Mouse (Mus musculus): ENCODE measurements around the gene Alkbh4. TPM values are rescaled to one million over a fixed set of nuclear protein-coding genes. Genes with fewer than 3 reads are reported as not detected.

Gene Alkbh4
- polyA plus RNA-seq (2011; ENCODE audit: insufficient read length, low read depth, missing spikeins): 8.1 and 8.8 TPM in 2 replicates

GRCm38 (mm10) chr5:136135571-136136291, at the start of gene Alkbh4, which contains the start of gene Lrwd1:
Alkbh4 (plus strand) TSS chr5:136136146.
Lrwd1 (minus strand) TSS chr5:136136074.
- TF ChIP-seq POLR2A (IDR thresholded peaks at IDR 0.05; ENCODE audit: low read depth, low read length): peak; percentile 77
- TF ChIP-seq CTCF (IDR thresholded peaks at IDR 0.05; ENCODE audit: borderline replicate concordance, insufficient read depth, low read length): peak; percentile 42; the same call in 1 of the 2 replicates
- Histone ChIP-seq H3K4me3 (ENCODE audit: insufficient read depth, low read length) (peak within 1 kb of the TSS; percentile 88), H3K4me1 (ENCODE audit: control insufficient read depth, insufficient read depth, low read length) (0 out of 2 replicates have a peak, but pooled peaks cover 2% of the 10 kb centered on the region), H3K27ac (ENCODE audit: insufficient read depth, low read length) (peak within 1 kb of the TSS; percentile 45; the same call in 1 of the 2 replicates)

GRCm38 (mm10) chr5:136086290-136086689, 49.7 kb upstream of the Alkbh4 start:
- H3K4me3 ChIP-seq (ENCODE audit: insufficient read depth, low read length): no peak overlapping the region
- H3K27ac ChIP-seq (ENCODE audit: insufficient read depth, low read length): no peak overlapping the region
- 0 out of 2 replicates have a peak, but pooled peaks cover 6% of the 10 kb centered on the region for H3K4me1 ChIP-seq (ENCODE audit: control insufficient read depth, insufficient read depth, low read length)
- TF ChIP-seq POLR2A (IDR thresholded peaks at IDR 0.05; ENCODE audit: low read depth, low read length): no peak
- TF ChIP-seq CTCF (IDR thresholded peaks at IDR 0.05; ENCODE audit: borderline replicate concordance, insufficient read depth, low read length): no peak

GRCm38 (mm10) chr5:136088821-136089575, 46.9 kb upstream of the Alkbh4 start:
- 0 out of 2 replicates have a peak, but pooled peaks cover 7% of the 10 kb centered on the region for H3K4me1 ChIP-seq (ENCODE audit: control insufficient read depth, insufficient read depth, low read length)
- H3K4me3 ChIP-seq (ENCODE audit: insufficient read depth, low read length): no peak overlapping the region
- peak; percentile 34; the same call in 1 of the 2 replicates for TF ChIP-seq CTCF (IDR thresholded peaks at IDR 0.05; ENCODE audit: borderline replicate concordance, insufficient read depth, low read length)
- TF ChIP-seq POLR2A (IDR thresholded peaks at IDR 0.05; ENCODE audit: low read depth, low read length): no peak
- H3K27ac ChIP-seq (ENCODE audit: insufficient read depth, low read length): no peak overlapping the region

GRCm38 (mm10) chr5:136091927-136092326, 44.0 kb upstream of the Alkbh4 start:
- TF ChIP-seq CTCF (IDR thresholded peaks at IDR 0.05; ENCODE audit: borderline replicate concordance, insufficient read depth, low read length) (no peak), POLR2A (IDR thresholded peaks at IDR 0.05; ENCODE audit: low read depth, low read length) (no peak)
- Histone ChIP-seq H3K4me1 (ENCODE audit: control insufficient read depth, insufficient read depth, low read length) (0 out of 2 replicates have a peak, but pooled peaks cover 4% of the 10 kb centered on the region), H3K27ac (ENCODE audit: insufficient read depth, low read length) (no peak overlapping the region)

GRCm38 (mm10) chr5:136094249-136095010, 41.5 kb upstream of the Alkbh4 start:
- Histone ChIP-seq H3K27ac (ENCODE audit: insufficient read depth, low read length) (peak overlapping the region; percentile 68), H3K4me1 (ENCODE audit: control insufficient read depth, insufficient read depth, low read length) (0 out of 2 replicates have a peak, but pooled peaks cover 4% of the 10 kb centered on the region), H3K4me3 (ENCODE audit: insufficient read depth, low read length) (no peak overlapping the region)
- TF ChIP-seq POLR2A (IDR thresholded peaks at IDR 0.05; ENCODE audit: low read depth, low read length) (no peak), CTCF (IDR thresholded peaks at IDR 0.05; ENCODE audit: borderline replicate concordance, insufficient read depth, low read length) (no peak)

More at GRCm38 (mm10) chr5:136091927-136092326, 44.0 kb upstream of the Alkbh4 start:
- no peak overlapping the region for H3K4me3 ChIP-seq (ENCODE audit: insufficient read depth, low read length)

GRCm38 (mm10) chr5:136095089-136095488, 40.9 kb upstream of the Alkbh4 start:
- Histone ChIP-seq H3K27ac (ENCODE audit: insufficient read depth, low read length) (peak overlapping the region; percentile 12; the same call in 1 of the 2 replicates), H3K4me3 (ENCODE audit: insufficient read depth, low read length) (no peak overlapping the region), H3K4me1 (ENCODE audit: control insufficient read depth, insufficient read depth, low read length) (0 out of 2 replicates have a peak, but pooled peaks cover 4% of the 10 kb centered on the region)
- TF ChIP-seq POLR2A (IDR thresholded peaks at IDR 0.05; ENCODE audit: low read depth, low read length) (no peak), CTCF (IDR thresholded peaks at IDR 0.05; ENCODE audit: borderline replicate concordance, insufficient read depth, low read length) (no peak)

- 0 out of 2 replicates have a peak, but pooled peaks cover 4% of the 10 kb centered on the region for H3K4me1 ChIP-seq (ENCODE audit: control insufficient read depth, insufficient read depth, low read length)
- TF ChIP-seq CTCF (IDR thresholded peaks at IDR 0.05; ENCODE audit: borderline replicate concordance, insufficient read depth, low read length) (no peak), POLR2A (IDR thresholded peaks at IDR 0.05; ENCODE audit: low read depth, low read length) (no peak)
- H3K4me3 ChIP-seq (ENCODE audit: insufficient read depth, low read length): no peak overlapping the region
- no peak overlapping the region for H3K27ac ChIP-seq (ENCODE audit: insufficient read depth, low read length)
Measured at GRCm38 (mm10) chr5:136098536-136098935, 37.4 kb upstream of the Alkbh4 start.

GRCm38 (mm10) chr5:136102099-136102820, 33.7 kb upstream of the Alkbh4 start:
- no peak overlapping the region for H3K4me3 ChIP-seq (ENCODE audit: insufficient read depth, low read length)
- TF ChIP-seq POLR2A (IDR thresholded peaks at IDR 0.05; ENCODE audit: low read depth, low read length) (no peak), CTCF (IDR thresholded peaks at IDR 0.05; ENCODE audit: borderline replicate concordance, insufficient read depth, low read length) (peak; percentile 97)
- no peaks in the 10 kb centered on the region for H3K4me1 ChIP-seq (ENCODE audit: control insufficient read depth, insufficient read depth, low read length)
- no peak overlapping the region for H3K27ac ChIP-seq (ENCODE audit: insufficient read depth, low read length)

All from embryonic fibroblast, embryonic 13.5 days (primary cell).